Mouse (Mus musculus): ENCODE results near the gene Zfp638.
"Not testable (repeated sequence)": the region's sequence is repeated elsewhere in the genome, so short reads cannot be mapped to it uniquely, and the experiment has no call there.

Zfp638 gene

DNA sequence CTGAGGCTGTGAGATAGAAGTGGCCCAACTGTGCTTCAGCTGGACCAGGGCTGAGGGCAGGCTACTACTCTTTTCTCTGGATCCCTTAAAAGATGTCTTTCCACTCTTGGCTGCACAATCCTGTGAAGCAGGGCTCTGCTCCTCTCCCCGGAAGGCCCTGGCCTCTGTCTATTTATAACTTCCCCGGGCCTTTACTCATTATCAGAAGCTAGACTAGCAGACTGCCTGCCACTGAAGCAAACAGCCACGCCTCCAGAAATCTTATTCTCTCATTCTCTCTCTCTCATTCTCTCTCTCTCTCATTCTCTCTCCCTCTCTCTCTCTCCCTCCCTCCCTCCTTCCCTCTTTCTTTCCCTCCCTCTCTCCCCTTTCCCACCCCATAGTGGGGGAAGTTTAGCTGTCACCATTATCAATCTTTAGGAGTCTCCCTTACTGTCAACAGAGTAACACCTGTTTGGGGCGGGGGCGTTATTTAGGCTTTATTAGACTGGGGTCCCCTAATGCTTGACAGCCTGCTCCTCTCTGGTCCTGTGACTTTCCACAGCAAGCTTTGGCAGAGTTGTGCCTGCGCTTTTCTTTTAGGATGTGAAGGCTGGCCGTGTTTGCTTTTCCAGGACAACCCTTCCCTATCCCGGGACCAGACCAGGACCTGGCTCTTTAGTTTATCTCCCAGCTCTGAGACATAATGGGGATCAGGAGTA lies 142.4 kb downstream of the Zfp638 start:
- in situ Hi-C loops (cut with MboI, MseI), result no loop called here

DNA sequence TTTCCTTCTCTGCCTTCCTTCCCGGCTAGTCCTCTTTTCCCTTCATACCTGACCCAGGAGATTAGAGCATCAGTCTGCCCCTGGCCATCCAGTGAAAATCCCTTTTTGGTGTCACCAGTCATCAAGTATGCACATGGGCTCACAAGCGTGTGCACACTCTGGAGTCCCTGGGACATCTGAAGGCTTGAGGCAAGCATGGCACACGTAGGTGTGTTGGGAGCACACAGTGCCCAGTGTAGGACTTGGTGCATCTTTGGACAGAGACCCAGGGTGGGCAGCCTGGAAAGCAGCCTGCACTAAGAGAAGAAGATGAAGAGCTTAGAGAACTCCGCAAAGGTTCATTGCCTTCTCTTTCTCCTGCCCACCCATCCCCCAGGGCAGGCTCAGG lies 143.0 kb downstream of the Zfp638 start:
- in situ Hi-C loops (cut with MboI, MseI), result no loop called here

DNA sequence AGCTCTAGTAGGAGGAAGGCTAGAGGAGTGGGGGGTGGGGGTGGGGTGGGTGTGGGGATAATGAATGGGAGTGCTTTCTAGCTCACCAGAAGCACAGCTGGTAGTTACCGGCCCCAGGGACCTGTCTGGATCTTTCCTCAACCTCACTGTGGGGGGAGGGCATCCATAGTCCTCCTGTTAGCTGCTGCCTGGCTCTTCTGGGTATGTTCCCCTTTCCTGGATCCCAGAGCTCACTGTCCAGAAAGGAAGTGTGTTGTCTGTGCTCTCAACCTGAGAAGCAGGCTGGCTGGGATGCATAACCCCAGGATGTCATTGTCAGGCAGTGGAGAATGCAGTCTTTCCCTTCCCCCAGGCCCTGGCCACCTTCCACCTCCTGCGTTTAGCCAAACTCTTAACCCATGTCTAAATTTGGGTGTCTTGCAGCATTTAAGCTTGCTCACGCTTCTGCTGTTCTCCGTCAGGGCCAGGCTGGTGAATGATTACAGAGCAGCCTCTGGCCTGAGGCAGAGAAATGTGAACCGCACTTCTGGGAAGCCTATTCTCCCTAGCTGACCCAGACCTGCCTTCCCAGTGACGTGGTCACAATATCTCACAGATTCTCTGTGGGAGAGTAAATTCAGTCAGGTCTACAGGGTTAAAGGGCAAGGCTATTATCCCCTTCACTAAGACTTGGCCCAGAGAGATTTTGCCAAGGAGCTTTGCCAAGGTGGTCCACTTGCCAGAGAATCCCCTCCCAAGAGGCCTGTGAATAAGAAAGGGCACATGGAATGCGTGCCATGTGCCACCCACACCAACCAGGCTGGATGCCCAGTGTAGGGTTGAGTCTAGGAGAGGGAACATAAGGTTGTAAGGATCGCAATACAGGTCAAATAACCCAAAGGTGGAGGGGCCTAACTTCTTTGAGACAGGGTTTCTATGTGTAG lies 143.7 kb downstream of the Zfp638 start:
- in situ Hi-C loops (cut with MboI, MseI), result no loop called here

DNA sequence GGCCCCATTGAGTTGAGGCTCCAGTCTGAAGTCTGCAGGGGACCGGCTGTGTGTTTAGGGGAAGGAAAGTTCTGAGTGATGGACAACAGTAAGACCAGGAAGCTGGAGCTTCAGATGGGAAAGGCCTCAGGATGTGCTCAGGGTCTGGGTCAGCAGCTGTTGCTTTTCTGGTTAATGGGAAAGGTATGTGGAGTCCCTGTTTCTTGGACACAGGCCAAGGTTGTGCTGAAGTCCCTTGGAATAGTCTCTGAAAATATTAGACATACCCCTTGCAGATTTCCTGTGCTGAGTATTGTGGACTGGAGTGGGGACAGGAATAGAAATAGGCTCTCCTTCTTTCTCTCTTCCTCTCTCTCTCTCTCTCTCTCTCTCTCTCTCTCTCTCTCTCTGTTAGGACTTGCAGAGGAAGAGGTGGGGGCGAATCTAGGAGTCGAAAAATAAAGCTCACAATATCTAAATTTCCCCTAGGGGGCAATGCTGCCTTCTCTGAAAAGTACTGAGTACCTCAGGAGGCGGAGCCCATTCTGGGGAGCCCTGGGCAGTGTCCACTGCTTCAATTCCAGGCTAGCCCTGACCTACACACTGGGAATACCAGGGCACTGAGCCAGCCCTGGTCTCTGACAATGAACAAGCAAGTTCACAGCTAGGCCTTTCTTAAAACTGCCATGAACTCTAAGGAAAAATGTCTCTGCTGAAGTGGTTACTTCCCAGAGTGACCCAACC lies 148.2 kb downstream of the Zfp638 start:
- in situ Hi-C loops (cut with MboI, MseI), result loop anchor here (5.0 kb wide), 1 partner anchor 37 kb away; no protein-coding TSS in a partner anchor

DNA sequence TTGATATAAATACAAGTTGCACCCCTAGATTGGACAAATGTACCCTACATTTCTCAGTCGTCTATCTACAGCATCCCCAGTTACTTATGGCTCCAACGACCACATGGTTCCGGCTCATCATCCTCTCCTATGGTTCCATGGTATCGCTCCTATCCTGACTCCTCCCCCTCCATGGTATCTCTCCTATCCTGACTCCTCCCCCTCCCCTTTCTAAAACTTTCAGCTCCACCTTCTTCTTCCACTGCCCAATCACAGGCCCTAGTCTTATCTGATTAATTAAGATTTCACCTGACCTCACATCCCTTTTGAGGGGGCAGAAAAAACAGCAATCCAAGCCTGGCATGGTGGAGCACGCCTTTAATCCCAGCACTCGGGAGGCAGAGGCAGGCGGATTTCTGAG lies 149.9 kb downstream of the Zfp638 start:
- in situ Hi-C loops (cut with MboI, MseI), result loop anchor here (5.0 kb wide), 1 partner anchor 35 kb away; no protein-coding TSS in a partner anchor

DNA sequence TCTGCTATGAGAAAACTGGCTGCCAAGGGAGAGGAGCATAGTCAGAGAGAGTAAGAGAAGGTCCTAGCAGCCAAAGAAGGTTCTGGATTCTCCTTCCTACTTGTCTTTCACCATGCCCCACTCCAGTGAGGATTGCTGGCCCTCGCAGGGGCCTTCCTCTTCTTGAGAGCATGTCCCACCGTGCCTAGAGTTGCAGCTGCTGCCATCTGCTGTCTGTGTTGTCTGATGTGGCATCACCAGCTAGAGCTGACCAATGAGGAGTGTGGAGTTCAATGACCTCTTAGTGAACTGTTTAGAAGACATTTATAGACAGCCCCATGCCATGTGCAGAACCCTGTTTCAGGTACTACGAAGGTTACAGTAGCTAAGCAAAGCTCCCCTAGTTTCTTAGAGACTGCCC lies 150.5 kb downstream of the Zfp638 start:
- in situ Hi-C loops (cut with MboI, MseI), result loop anchor here (5.0 kb wide), 1 partner anchor 35 kb away; no protein-coding TSS in a partner anchor

DNA sequence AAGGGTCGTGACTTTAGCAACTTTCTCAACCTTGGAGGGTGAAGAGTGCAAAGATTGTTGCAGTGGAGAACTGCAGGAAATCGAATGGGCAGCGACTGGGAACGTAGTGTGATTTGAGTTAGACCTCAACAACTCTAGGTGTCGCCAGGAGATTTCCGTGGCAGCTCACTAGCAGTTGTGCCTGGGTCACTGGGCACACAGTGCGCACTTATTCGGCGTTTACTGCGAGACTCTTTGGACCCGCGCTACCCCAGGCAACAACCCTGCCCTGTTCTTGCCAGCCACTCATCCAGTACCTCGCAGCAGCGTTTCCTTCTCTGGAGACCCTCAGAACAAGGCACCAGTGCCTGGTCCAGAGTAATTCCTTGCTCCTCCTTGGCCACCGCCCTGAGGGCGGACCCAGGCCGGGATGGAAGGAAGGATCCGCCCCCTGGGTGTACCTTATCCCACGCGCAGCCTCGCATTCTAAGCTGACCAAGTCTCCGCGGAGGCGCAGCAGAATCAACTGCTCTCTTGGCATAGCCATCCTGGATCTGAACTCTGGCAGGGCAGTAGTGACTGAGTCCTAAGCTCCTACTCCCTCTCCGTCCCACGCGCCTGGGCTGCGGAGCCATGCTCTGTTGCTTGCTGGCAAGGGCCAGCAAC lies 152.1 kb downstream of the Zfp638 start:
- in situ Hi-C loops (cut with MboI, MseI), result loop anchor here (5.0 kb wide), 1 partner anchor 33 kb away; no protein-coding TSS in a partner anchor

DNA sequence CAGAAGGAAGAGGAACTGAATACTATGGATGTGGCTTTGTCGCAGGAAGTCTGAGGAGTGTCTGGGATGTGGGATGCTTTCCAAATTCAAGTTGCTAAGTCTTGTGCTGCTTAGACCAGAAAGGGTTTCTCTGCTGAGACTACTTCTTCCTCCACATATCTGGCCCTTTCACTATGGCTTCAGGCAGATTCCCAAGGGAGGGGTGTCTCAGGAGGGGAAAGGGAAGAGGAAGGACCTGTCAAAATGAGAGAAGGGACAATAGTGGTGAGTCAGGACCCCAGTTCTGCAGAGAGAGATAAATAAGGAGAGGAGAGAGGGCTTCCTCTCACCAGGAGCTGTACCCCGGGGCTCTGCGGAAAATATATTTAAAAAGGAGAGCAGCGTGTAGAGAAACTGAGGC lies 153.1 kb downstream of the Zfp638 start:
- in situ Hi-C loops (cut with MboI, MseI), result no loop called here

DNA sequence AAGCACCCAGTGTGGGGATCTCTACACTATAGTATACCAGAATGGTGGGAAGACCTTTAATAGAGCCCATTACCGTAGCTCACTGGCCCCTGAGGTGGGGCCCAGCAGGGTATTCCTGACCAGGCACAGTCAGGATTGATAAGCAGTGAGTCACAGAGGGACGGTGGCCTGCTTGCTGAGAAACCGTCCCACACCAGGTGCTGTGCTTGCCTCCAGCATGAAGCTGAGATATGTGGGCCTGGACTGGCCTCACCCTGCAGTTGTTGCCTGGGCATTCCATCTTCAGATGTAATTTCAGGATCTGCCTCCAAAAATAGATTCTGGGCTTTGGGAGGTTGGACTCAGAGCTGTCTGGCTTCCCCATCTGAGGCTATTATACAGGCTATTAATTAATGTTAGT lies 155.1 kb downstream of the Zfp638 start:
- in situ Hi-C loops (cut with MboI, MseI), result no loop called here

DNA sequence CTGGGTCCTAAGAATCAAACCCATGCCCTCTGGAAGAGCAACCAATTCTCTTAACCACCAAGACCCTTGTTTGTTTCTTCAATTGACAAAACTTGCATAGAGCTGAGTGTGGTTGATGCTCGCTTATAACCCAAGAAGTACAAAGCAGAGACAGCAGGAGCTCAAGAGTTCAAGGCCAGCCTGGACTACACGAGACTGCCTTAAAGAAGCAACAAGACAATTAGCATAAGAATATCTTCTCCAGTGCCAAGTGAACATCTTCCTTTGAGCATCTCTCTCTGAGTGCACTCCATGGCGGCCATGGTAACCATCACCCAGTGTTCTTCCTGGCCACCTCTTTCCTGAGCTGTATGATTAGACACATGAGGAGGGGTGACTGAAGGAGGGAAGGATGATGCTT lies 158.7 kb downstream of the Zfp638 start:
- in situ Hi-C loops (cut with MboI, MseI), result no loop called here

DNA sequence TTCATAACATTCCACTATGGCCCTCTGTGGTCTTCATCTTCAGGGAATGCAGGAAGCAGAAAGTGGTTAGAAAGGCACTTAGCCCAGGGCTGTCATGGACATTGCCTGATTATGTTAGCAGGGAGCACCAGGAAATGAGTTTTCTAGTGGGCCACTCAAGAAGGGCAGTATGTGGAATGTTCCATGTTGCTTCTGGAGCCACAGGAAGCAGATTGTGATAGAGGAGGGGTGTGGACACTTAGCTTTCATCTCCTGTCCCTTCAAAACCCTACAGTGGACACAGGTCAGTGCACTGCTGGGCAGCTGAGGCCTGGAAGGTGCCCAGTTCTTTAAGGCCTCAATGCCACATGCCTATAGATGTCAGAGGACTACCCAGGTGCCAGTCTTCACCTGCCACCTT lies 161.9 kb downstream of the Zfp638 start:
- in situ Hi-C loops (cut with MboI, MseI), result no loop called here

DNA sequence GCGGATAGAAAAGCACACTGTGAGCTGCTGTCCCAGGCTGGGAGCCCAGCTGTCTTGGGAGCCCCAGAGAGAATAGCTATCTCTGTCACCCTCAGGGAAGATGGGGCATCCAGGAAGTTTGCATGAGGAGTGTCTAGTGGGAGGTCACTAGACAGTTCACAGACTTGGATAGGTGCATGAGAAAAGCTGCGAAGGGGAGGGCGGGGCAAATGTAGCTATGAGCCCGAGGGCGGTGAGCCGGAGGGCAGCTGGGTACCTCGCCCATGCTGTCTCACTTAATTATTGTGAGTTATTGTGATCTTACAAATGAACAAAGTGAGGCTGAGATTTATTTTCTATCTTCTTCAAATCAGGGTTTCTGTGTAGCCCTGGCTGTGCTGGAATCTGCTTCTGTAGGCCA lies 162.9 kb downstream of the Zfp638 start:
- in situ Hi-C loops (cut with MboI, MseI), result no loop called here

DNA sequence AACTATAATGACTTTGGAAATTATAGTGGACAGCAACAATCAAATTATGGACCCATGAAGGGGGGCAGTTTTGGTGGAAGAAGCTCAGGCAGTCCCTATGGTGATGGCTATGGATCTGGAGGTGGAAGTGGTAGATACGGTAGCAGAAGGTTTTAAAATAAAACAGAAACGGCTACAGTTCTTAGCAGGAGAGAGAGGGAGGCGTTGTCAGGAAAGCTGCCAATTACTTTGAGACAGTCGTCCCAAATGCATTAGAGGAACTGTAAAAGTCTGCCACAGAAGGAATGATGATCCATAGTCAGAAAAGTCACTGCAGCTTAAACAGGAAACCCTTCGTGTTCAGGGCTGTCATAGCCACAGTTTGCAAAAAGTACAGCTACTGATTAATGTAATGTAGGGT lies 165.6 kb downstream of the Zfp638 start:
- in situ Hi-C loops (cut with MboI, MseI), result not testable (repeated sequence)
